Mouse (Mus musculus) mesoderm, embryonic 11.5 days (tissue): ENCODE results near the gene Nckap1l.
"Not testable (repeated sequence)": the region's sequence is repeated elsewhere in the genome, so short reads cannot be mapped to it uniquely, and the experiment has no call there.

Experiments
- DNase-seq: peaks from one replicate; pipeline ENCODE4 v3.0.0-alpha.2; 2012; ENCODE audit warnings: low read depth, low spot score

Nckap1l gene

GRCm38 (mm10) chr15:103453551-103454218, at the start of gene Nckap1l:
Nckap1l (plus strand) TSS chr15:103453794.
- DNase-seq, result no peak

GRCm38 (mm10) chr15:103405586-103405985, 48.0 kb upstream of the Nckap1l start:
- DNase-seq, result not testable (repeated sequence)

GRCm38 (mm10) chr15:103427017-103427416, 26.6 kb upstream of the Nckap1l start:
- no peak for DNase-seq

- DNase-seq, result no peak
These were observed 23.4 kb upstream of the Nckap1l start, which contains the start of gene Gtsf1 for GRCm38 (mm10) chr15:103430241-103430640. Gtsf1 (minus strand) TSS chr15:103430470.

GRCm38 (mm10) chr15:103445966-103446365, 7.6 kb upstream of the Nckap1l start:
- not testable (repeated sequence) for DNase-seq

GRCm38 (mm10) chr15:103448369-103448768, 5.2 kb upstream of the Nckap1l start, which contains the start of gene Gtsf2:
Gtsf2 (minus strand) TSS chr15:103448469.
- no peak for DNase-seq

- no peak for DNase-seq
These were observed 855 bp downstream of the Nckap1l start for GRCm38 (mm10) chr15:103454449-103454848.

GRCm38 (mm10) chr15:103462539-103463261, 9.1 kb downstream of the Nckap1l start:
- no peak for DNase-seq

GRCm38 (mm10) chr15:103471488-103472194, 18.0 kb downstream of the Nckap1l start:
- no peak for DNase-seq

GRCm38 (mm10) chr15:103472265-103472664, 18.7 kb downstream of the Nckap1l start:
- DNase-seq, result no peak

GRCm38 (mm10) chr15:103473182-103473581, 19.6 kb downstream of the Nckap1l start:
- no peak for DNase-seq

GRCm38 (mm10) chr15:103473769-103474168, 20.2 kb downstream of the Nckap1l start:
- DNase-seq, result no peak

- no peak for DNase-seq
These were observed 25.5 kb downstream of the Nckap1l start for GRCm38 (mm10) chr15:103479080-103479606.

GRCm38 (mm10) chr15:103480129-103480528, 26.5 kb downstream of the Nckap1l start:
- no peak for DNase-seq

- peak; percentile 49 for DNase-seq
These were observed 28.9 kb downstream of the Nckap1l start for GRCm38 (mm10) chr15:103482488-103482887.

- no peak for DNase-seq
These were observed 30.9 kb downstream of the Nckap1l start for GRCm38 (mm10) chr15:103484490-103484889.

GRCm38 (mm10) chr15:103485106-103485505, 31.5 kb downstream of the Nckap1l start:
- DNase-seq, result no peak

GRCm38 (mm10) chr15:103486658-103487057, 33.1 kb downstream of the Nckap1l start:
- DNase-seq, result no peak

- no peak for DNase-seq
These were observed 34.7 kb downstream of the Nckap1l start for GRCm38 (mm10) chr15:103488336-103488735.

- DNase-seq, result no peak
These were observed 42.9 kb downstream of the Nckap1l start for GRCm38 (mm10) chr15:103496204-103497140.

GRCm38 (mm10) chr15:103498157-103498556, 44.6 kb downstream of the Nckap1l start:
- DNase-seq, result no peak
